Mouse (Mus musculus) liver, embryonic 14.5 days (tissue): ENCODE measurements at regions not wholly inside any gene's neighbourhood (a gene's known extent, or its start where the extent isn't known, plus 50 kb on each side); places are given as distances from the start of the nearest gene placed in this dataset.

Source experiments
- CTCF ChIP-seq: IDR thresholded peaks from 2 replicates; pipeline ENCODE4 v1.5.1; 2016; ENCODE audit warnings: antibody characterized with exemption, low read depth, control low read depth
- EP300 ChIP-seq: IDR thresholded peaks from 2 replicates; pipeline ENCODE4 v1.6.1; 2016; ENCODE audit warnings: antibody characterized with exemption, low read depth

DNA sequence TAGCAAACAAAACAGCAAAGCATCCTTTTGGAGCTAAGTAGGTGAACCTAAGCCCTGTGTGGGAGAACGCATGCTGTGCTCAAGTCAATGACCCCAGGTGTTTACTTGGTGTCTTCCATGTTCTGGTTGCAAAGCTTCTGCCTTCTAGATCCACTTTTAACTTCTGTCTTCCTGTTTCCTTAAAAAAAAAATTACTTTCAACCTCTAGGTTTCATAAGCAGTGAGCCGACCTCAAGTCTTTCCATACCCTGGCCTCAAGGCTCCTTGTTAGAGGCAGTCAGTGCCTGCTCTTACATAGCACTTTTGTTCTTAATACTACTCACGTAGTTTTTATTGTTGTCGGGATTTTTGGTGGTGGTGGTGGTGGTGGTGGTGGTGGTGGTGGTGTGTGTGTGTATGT, 149.9 kb upstream of the Emcn start:
- TF ChIP-seq CTCF, result no peak
- no peak for TF ChIP-seq EP300
